In genomic region chr16:5313261-5313660, GRCm38 (mm10) we compare ENCODE assay signal across 34 mouse cellular contexts.
"Had no signal": no experiment of that assay in that cellular context is flagged by ENCODE, and none has a peak within 500 bp of the region (broad histone marks: within the 10 kb centered on the region; RNA-seq: fewer than 3 reads in every experiment).

No protein-coding gene starts in this region.

- H3K4me1 ChIP-seq: heart, embryonic 13.5 days; heart, embryonic 15.5 days; hindbrain, embryonic 10.5 days; hindbrain, embryonic 12.5 days; hindbrain, embryonic 13.5 days; hindbrain, embryonic 15.5 days; intestine, embryonic 15.5 days; kidney, embryonic 15.5 days had no signal

- H3K27me3 ChIP-seq: intestine, embryonic 15.5 days had no signal

- H3K4me2 ChIP-seq: heart, embryonic 11.5 days; heart, embryonic 13.5 days; heart, embryonic 15.5 days; hindbrain, embryonic 12.5 days; hindbrain, embryonic 13.5 days; hindbrain, embryonic 14.5 days; hindbrain, embryonic 15.5 days; intestine, embryonic 15.5 days; kidney, embryonic 15.5 days had no signal

- H3K4me3 ChIP-seq: heart, embryonic 13.5 days; heart, embryonic 15.5 days; hindbrain, embryonic 10.5 days; hindbrain, embryonic 12.5 days; hindbrain, embryonic 13.5 days; hindbrain, embryonic 15.5 days; intestine, embryonic 15.5 days; kidney, embryonic 15.5 days; layer of hippocampus, adult 2 months; left cerebral cortex, adult 2 months had no signal

- H3K9me3 ChIP-seq: heart, embryonic 13.5 days; heart, embryonic 15.5 days; hindbrain, embryonic 10.5 days; hindbrain, embryonic 12.5 days; hindbrain, embryonic 13.5 days; hindbrain, embryonic 15.5 days; intestine, embryonic 15.5 days; kidney, embryonic 15.5 days had no signal

- H3K27ac ChIP-seq: heart, embryonic 13.5 days; heart, embryonic 15.5 days; hindbrain, embryonic 10.5 days; hindbrain, embryonic 12.5 days; hindbrain, embryonic 13.5 days; hindbrain, embryonic 14.5 days; hindbrain, embryonic 15.5 days; hindbrain, postnatal 0 days; intestine, embryonic 15.5 days; kidney, embryonic 15.5 days; kidney, postnatal 0 days; layer of hippocampus, adult 2 months; left cerebral cortex, adult 2 months had no signal

- ATAC-seq: hindbrain, embryonic 16.5 days; hindbrain, postnatal 0 days; inflammation-experienced regulatory T-cells, adult 6 months; intestine, embryonic 15.5 days; intestine, embryonic 16.5 days; intestine, postnatal 0 days had no signal

- DNase-seq: heart, postnatal 10 days; heart, postnatal 14 days; heart, postnatal 36 days; heart, postnatal 4 days; kidney, adult 11 months; kidney, adult 18-20 months; kidney, adult 2 months; kidney, adult 8-10 months; kidney, adult 9 months; kidney, postnatal 10 days; kidney, postnatal 14 days; kidney, postnatal 25 days; kidney, postnatal 36 days; kidney, postnatal 4 days; layer of hippocampus, adult 9-11 months; layer of hippocampus, postnatal 36 days had no signal

- H3K36me3 ChIP-seq: heart, embryonic 13.5 days; heart, embryonic 15.5 days; hindbrain, embryonic 10.5 days; hindbrain, embryonic 12.5 days; hindbrain, embryonic 13.5 days; hindbrain, embryonic 15.5 days; intestine, embryonic 15.5 days; kidney, embryonic 15.5 days had no signal

- H3K9ac ChIP-seq: heart, embryonic 13.5 days; heart, embryonic 15.5 days; hindbrain, embryonic 12.5 days; hindbrain, embryonic 13.5 days; hindbrain, embryonic 14.5 days; hindbrain, embryonic 15.5 days; intestine, embryonic 15.5 days; kidney, embryonic 15.5 days had no signal
